Mouse (Mus musculus) hindbrain, embryonic 12.5 days (tissue): ENCODE data around the gene Aph1a. TPM values are rescaled to one million over a fixed set of nuclear protein-coding genes. Genes with fewer than 3 reads are reported as not detected.

ENCODE experiments used
- ATAC-seq: fragments of 200-750 bp; cut with Nextera tagmentation; 2 replicates; pipeline ENCODE4 v1.8.0; 2017; ENCODE audit warnings: moderate TSS enrichment; ENCODE audit not compliant: low FRiP score
- H3K27ac ChIP-seq: fragments of 300-500 bp; sonication (generic); 2 replicates; pipeline ENCODE4 v1.5.1; 2016; ENCODE audit warnings: mild to moderate bottlenecking
- H3K27me3 ChIP-seq: fragments of 300-500 bp; sonication (generic); 2 replicates; pipeline ENCODE4 v1.6.1; 2016; ENCODE audit warnings: mild to moderate bottlenecking
- H3K36me3 ChIP-seq: fragments of 300-500 bp; sonication (generic); 2 replicates; pipeline ENCODE4 v1.6.1; 2016; ENCODE audit warnings: mild to moderate bottlenecking
- H3K4me1 ChIP-seq: fragments of 300-500 bp; sonication (generic); 2 replicates; pipeline ENCODE4 v1.6.1; 2016
- H3K4me2 ChIP-seq: fragments of 300-500 bp; sonication (generic); replicated peaks from 2 replicates; pipeline ENCODE4 v1.6.1; 2016; ENCODE audit warnings: mild to moderate bottlenecking
- H3K4me3 ChIP-seq: fragments of 300-500 bp; sonication (generic); 2 replicates; pipeline ENCODE4 v1.5.1; 2016; ENCODE audit warnings: mild to moderate bottlenecking
- H3K9ac ChIP-seq: fragments of 300-500 bp; sonication (generic); 2 replicates; pipeline ENCODE4 v1.6.1; 2016; ENCODE audit warnings: mild to moderate bottlenecking, moderate library complexity
- H3K9me3 ChIP-seq: fragments of 300-500 bp; sonication (generic); replicated peaks from 2 replicates; pipeline ENCODE4 v1.6.1; 2016; ENCODE audit warnings: mild to moderate bottlenecking
- WGBS: fragments of 180-500 bp; shearing (Covaris S2); methylation state at CpG from one replicate; pipeline ENCODE4 v1.1.7; 2016; 5-methylcytosine and 5-hydroxymethylcytosine counted together
- polyA plus RNA-seq: library from polyadenylated mRNA; unstranded; fragments of >200 nt; fragmentation: Nextera tagmentation; extraction: Ambion mirVana; gene quantifications from 2 replicates; pipeline ENCODE4 v1.2.1, GENCODE M21; 2016

The Aph1a gene
- polyA plus RNA-seq, 1 experiment from 2014 or later = 32.4 TPM

GRCm38 (mm10) chr3:95943226-95943625 lies 49.5 kb downstream of the Aph1a start:
- Histone ChIP-seq H3K36me3 (peaks cover 71% of the 10 kb centered on the region), H3K4me1 (no peaks in the 10 kb centered on the region), H3K27ac (no peak overlapping the region), H3K4me2 (no peak overlapping the region), H3K27me3 (no peaks in the 10 kb centered on the region), H3K9ac (no peak overlapping the region), H3K4me3 (no peak overlapping the region), H3K9me3 (no peaks in the 10 kb centered on the region)
- 95% methylated on average over 7 of the region's 7 CpGs for WGBS
- no peak for ATAC-seq

- Histone ChIP-seq H3K36me3 (peaks cover 56% of the 10 kb centered on the region), H3K4me1 (no peaks in the 10 kb centered on the region), H3K4me3 (no peak overlapping the region), H3K27me3 (no peaks in the 10 kb centered on the region), H3K9me3 (no peaks in the 10 kb centered on the region), H3K9ac (no peak overlapping the region), H3K4me2 (no peak overlapping the region), H3K27ac (no peak overlapping the region)
- WGBS = 94% methylated on average over 8 of the region's 8 CpGs
- no peak for ATAC-seq
Observed at GRCm38 (mm10) chr3:95944742-95945141, 51.0 kb downstream of the Aph1a start.

DNA sequence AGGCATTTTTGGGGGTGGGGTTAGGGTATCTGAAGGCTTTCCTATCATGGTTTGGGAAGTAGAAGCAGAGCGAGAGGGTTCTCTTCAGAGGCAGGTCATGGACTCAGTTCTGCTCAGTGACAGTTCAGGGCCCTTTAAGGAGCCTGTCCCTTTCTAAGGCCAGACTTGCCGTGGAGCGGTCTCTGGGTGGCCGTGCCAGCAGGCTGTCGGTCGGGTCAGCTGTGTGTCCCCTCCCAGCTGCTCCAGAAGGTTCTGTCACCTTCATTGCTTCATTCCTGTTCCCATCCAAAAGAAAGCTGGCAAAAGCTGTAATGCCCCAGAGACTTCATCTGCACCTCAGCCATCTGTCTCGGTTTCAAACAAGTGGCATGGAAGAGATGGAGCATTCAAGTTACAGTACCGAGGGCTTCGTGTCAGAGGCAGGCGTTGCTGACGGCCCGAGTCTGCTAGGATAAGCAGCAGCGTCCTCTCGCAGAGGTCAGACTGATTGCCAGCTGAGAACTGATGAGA lies 52.0 kb downstream of the Aph1a start:
- no peak for ATAC-seq
- Histone ChIP-seq H3K36me3 (peaks cover 46% of the 10 kb centered on the region), H3K27me3 (no peaks in the 10 kb centered on the region), H3K4me2 (no peak overlapping the region), H3K27ac (no peak overlapping the region), H3K9me3 (no peaks in the 10 kb centered on the region), H3K9ac (no peak overlapping the region), H3K4me1 (no peaks in the 10 kb centered on the region), H3K4me3 (no peak overlapping the region)
- WGBS = 84% methylated on average over 14 of the region's 14 CpGs

Other genes starting within 250 kb of the Aph1a start
- 86.4 TPM in 2 replicates for gene Mcl1, start 235.2 kb upstream of the Aph1a start, polyA plus RNA-seq
- 0.65 and 1.2 TPM in 2 replicates for gene Adamtsl4, start 206.1 kb upstream of the Aph1a start, polyA plus RNA-seq
- 12.6 and 13.2 TPM in 2 replicates for gene Ecm1, start 154.4 kb upstream of the Aph1a start, polyA plus RNA-seq
- gene Tars2, start 133.8 kb upstream of the Aph1a start, polyA plus RNA-seq = 39.5 and 45.9 TPM in 2 replicates
- 28.3 and 29.6 TPM in 2 replicates for gene Rprd2, start 75.1 kb upstream of the Aph1a start, polyA plus RNA-seq
- gene Prpf3, start 38.1 kb upstream of the Aph1a start, polyA plus RNA-seq = 52.5 and 56.9 TPM in 2 replicates
- 309 and 346 TPM in 2 replicates for gene Mrps21, start 22.4 kb upstream of the Aph1a start, polyA plus RNA-seq
- 4.0 and 7.7 TPM in 2 replicates for gene Ciart, start 11.7 kb upstream of the Aph1a start, polyA plus RNA-seq
- 9.2 and 12.1 TPM in 2 replicates for gene BC028528, start 2.0 kb upstream of the Aph1a start, polyA plus RNA-seq
- 12.8 and 13.8 TPM in 2 replicates for gene Car14, start 10.7 kb downstream of the Aph1a start, polyA plus RNA-seq
- 265 and 297 TPM in 2 replicates for gene Anp32e, start 35.3 kb downstream of the Aph1a start, polyA plus RNA-seq
- 77.4 and 79.3 TPM in 2 replicates for gene Plekho1, start 102.0 kb downstream of the Aph1a start, polyA plus RNA-seq
- 45.4 and 48.3 TPM in 2 replicates for gene Vps45, start 164.5 kb downstream of the Aph1a start, polyA plus RNA-seq
- gene Otud7b, start 210.6 kb downstream of the Aph1a start, polyA plus RNA-seq = 17.3 and 18.2 TPM in 2 replicates